Mouse (Mus musculus): ENCODE measurements around the gene Ccl26. TPM values are rescaled to one million over a fixed set of nuclear protein-coding genes. Genes with fewer than 3 reads are reported as not detected.

The Ccl26 gene
- total RNA-seq, 1 experiment from 2014 or later = not detected

GRCm38 (mm10) chr5:135544865-135545797, 18.2 kb downstream of the Ccl26 start, which contains the start of gene Hip1:
Gene Hip1 (minus strand): TSS chr5:135545120.
- peak; percentile 98 for ATAC-seq (replicated peaks; ENCODE audit: insufficient number of reproducible peaks, low FRiP score, low TSS enrichment, poor library complexity, severe bottlenecking)

- ATAC-seq (replicated peaks; ENCODE audit: insufficient number of reproducible peaks, low FRiP score, low TSS enrichment, poor library complexity, severe bottlenecking) = no peak
These were observed 19.3 kb downstream of the Ccl26 start for GRCm38 (mm10) chr5:135544032-135544558.

- ATAC-seq (replicated peaks; ENCODE audit: insufficient number of reproducible peaks, low FRiP score, low TSS enrichment, poor library complexity, severe bottlenecking) = peak; percentile 30
These were observed 25.6 kb downstream of the Ccl26 start for GRCm38 (mm10) chr5:135537794-135538214.

GRCm38 (mm10) chr5:135537326-135537725, 26.0 kb downstream of the Ccl26 start:
- peak; percentile 96 for ATAC-seq (replicated peaks; ENCODE audit: insufficient number of reproducible peaks, low FRiP score, low TSS enrichment, poor library complexity, severe bottlenecking)

GRCm38 (mm10) chr5:135535867-135536266, 27.5 kb downstream of the Ccl26 start:
- ATAC-seq (replicated peaks; ENCODE audit: insufficient number of reproducible peaks, low FRiP score, low TSS enrichment, poor library complexity, severe bottlenecking) = no peak

GRCm38 (mm10) chr5:135533431-135533830, 29.9 kb downstream of the Ccl26 start:
- ATAC-seq (replicated peaks; ENCODE audit: insufficient number of reproducible peaks, low FRiP score, low TSS enrichment, poor library complexity, severe bottlenecking) = no peak

- no peak for ATAC-seq (replicated peaks; ENCODE audit: insufficient number of reproducible peaks, low FRiP score, low TSS enrichment, poor library complexity, severe bottlenecking)
These were observed 32.0 kb downstream of the Ccl26 start for GRCm38 (mm10) chr5:135531306-135531845.

GRCm38 (mm10) chr5:135529964-135530363, 33.4 kb downstream of the Ccl26 start:
- no peak for ATAC-seq (replicated peaks; ENCODE audit: insufficient number of reproducible peaks, low FRiP score, low TSS enrichment, poor library complexity, severe bottlenecking)

GRCm38 (mm10) chr5:135529310-135529709, 34.1 kb downstream of the Ccl26 start:
- no peak for ATAC-seq (replicated peaks; ENCODE audit: insufficient number of reproducible peaks, low FRiP score, low TSS enrichment, poor library complexity, severe bottlenecking)

- ATAC-seq (replicated peaks; ENCODE audit: insufficient number of reproducible peaks, low FRiP score, low TSS enrichment, poor library complexity, severe bottlenecking) = no peak
These were observed 35.4 kb downstream of the Ccl26 start for GRCm38 (mm10) chr5:135527986-135528385.

- no peak for ATAC-seq (replicated peaks; ENCODE audit: insufficient number of reproducible peaks, low FRiP score, low TSS enrichment, poor library complexity, severe bottlenecking)
These were observed 38.5 kb downstream of the Ccl26 start for GRCm38 (mm10) chr5:135524660-135525560.

GRCm38 (mm10) chr5:135524087-135524486, 39.3 kb downstream of the Ccl26 start:
- no peak for ATAC-seq (replicated peaks; ENCODE audit: insufficient number of reproducible peaks, low FRiP score, low TSS enrichment, poor library complexity, severe bottlenecking)

GRCm38 (mm10) chr5:135522111-135522722, 41.2 kb downstream of the Ccl26 start:
- no peak for ATAC-seq (replicated peaks; ENCODE audit: insufficient number of reproducible peaks, low FRiP score, low TSS enrichment, poor library complexity, severe bottlenecking)

- ATAC-seq (replicated peaks; ENCODE audit: insufficient number of reproducible peaks, low FRiP score, low TSS enrichment, poor library complexity, severe bottlenecking) = no peak
These were observed 46.0 kb downstream of the Ccl26 start for GRCm38 (mm10) chr5:135517348-135517883.

GRCm38 (mm10) chr5:135513131-135513530, 50.2 kb downstream of the Ccl26 start:
- ATAC-seq (replicated peaks; ENCODE audit: insufficient number of reproducible peaks, low FRiP score, low TSS enrichment, poor library complexity, severe bottlenecking) = no peak

GRCm38 (mm10) chr5:135511105-135511504, 52.3 kb downstream of the Ccl26 start:
- ATAC-seq (replicated peaks; ENCODE audit: insufficient number of reproducible peaks, low FRiP score, low TSS enrichment, poor library complexity, severe bottlenecking) = no peak

Measured in monocyte, adult 5-6 weeks (primary cell).